Mouse (Mus musculus): ENCODE measurements around the gene Cdr2l. TPM values are rescaled to one million over a fixed set of nuclear protein-coding genes. Genes with fewer than 3 reads are reported as not detected.

The Cdr2l gene
- not detected in 4 replicates for total RNA-seq (2023; ENCODE audit: inconsistent age)

GRCm38 (mm10) chr11:115381743-115382539 lies at the start of gene Cdr2l:
Gene Cdr2l, plus strand, starts transcription at chr11:115381916.

DNA sequence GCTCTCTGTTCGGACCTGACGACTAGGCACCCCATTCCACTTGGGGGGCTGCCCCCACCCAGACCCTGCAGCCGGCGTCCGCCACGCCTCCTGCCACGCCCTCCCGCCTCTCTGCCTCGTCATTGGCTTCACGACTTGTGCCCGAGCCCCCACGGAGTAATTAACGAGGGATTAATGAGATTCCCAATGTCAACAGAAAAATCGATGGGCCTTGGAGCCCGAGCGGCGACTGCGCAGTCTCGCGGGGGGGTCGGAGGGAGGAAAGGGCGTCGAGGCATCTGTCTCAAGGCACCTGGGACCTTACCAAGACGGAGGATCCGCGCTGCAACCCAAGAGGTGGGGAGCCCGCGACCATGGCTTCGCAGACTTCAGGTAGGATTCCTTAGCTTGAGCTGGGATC lies 47.2 kb upstream of the Cdr2l start, which contains the start of gene Otop3:
Gene Otop3 (plus strand): TSS at position 201 of the 400 bp plus-strand sequence.

DNA sequence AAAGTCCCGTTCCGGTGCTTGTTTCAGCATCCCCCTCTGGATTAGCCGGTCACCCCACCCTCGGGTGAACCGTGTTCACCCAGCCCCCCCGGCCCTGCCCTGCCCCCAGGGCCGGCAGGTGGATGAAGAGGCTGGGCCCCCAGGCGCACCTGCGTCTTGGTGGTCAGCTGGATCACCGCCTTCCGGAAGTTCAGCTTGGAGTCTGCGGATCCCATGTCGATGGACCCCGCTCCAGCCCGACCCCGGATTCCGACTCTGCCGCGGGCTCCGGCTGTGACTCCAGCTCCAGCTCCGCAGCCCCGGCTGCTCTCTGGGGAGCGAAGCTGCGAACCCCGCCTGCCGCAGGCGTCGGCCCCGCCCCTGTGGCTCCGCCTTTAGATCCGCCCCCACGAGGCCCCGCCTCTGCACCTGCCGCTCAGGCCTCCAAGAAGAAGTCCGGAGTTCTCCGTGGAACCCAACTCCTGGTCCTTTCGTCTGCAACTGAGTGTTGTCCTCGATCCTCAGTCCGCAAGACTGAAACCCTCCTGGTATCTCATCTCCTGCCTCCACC lies 14.2 kb upstream of the Cdr2l start, which contains the start of gene Hid1:
Gene Hid1 (minus strand): TSS at position 362 of the 550 bp plus-strand sequence.

DNA sequence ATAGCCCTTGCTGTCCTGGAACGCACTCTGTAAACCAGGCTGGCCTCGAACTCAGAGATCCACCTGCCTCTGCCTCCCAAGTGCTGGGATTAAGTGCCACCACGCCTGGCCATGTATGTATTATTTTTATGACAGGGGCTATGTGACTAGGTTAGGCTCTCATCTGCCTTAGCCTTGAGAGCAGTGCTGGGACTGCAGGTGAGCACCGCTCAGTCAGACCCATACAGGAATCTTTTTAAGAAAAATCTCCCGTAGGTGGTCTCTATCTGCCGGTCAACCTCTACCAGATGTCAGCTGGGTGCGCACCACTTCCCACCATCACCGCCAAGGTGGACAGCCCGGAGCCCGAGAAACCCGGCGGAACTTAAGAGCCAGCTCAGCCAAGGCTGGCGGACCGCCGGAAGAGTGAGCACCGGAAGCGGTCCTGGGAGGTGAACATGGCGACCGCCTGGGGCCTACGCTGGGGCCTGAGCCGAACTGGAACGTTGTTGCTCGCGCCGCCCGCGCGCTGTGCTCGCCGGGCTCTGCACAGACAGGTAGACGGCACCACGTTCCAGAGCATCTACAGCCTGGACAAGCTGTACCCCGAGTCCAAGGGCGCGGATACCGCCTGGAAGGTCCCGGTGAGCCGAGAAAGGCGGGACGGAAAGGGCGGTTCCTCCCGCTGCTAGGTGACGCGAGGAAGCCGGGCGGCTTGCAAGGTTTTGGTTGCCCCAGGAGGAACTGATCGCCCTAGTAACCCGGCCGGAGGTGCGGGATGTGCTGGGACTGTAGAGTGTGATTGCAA lies 21.8 kb downstream of the Cdr2l start, which contains the start of gene Mrpl58:
Gene Mrpl58 (plus strand): TSS at position 415 of the 787 bp plus-strand sequence.

GRCm38 (mm10) chr11:115419531-115420237 lies 38.0 kb downstream of the Cdr2l start, which contains the start of the genes Atp5h and Kctd2:
Gene Atp5h, minus strand, starts transcription at chr11:115419962.
Gene Kctd2, plus strand, starts transcription at chr11:115420128.

DNA sequence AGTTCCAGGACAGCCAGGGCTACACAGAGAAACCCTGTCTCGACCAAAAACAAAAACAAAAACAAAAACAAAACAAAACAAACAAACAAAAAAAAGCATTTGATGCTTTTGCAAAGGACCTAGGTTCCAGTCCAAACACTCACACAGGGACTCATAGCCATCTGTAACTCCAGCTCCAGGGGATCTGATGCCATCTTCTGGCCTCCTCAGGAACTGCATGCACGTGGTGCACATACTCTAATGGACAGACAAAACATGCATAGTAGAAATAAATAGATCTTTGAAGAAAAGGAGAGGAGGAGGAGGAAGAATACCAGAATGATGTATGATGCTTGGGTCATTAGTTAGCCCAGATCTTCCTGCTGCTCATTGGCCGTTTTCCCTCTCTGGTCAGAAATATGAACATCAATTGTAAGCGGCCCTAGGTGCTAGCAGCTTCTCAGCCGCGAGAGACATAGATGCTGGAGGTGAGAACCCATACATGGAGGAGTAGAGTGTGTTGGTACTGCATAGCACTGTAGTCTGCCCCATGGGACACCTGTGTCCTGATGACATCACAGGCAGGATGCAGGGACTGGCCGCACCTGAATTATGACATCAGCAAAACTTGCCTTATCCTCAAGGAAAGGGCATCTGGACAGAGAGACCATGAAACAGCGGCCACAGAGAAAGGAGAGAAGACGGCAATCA lies 58.3 kb downstream of the Cdr2l start, which contains the start of gene Trim80:
Gene Trim80 (plus strand): TSS at position 640 of the 690 bp plus-strand sequence.

Other genes with a start within 250 kb of the Cdr2l start
- 9.7 to 14.3 TPM (median 10.3 TPM) in 4 replicates for gene Cd300lf, start 247.9 kb upstream of the Cdr2l start, total RNA-seq (2023; ENCODE audit: inconsistent age)
- gene Slc9a3r1, start 218.6 kb upstream of the Cdr2l start, total RNA-seq (2023; ENCODE audit: inconsistent age) = 73.9 to 83.7 TPM (median 79.0 TPM) in 4 replicates
- 14.8 to 19.6 TPM (median 16.6 TPM) in 4 replicates for gene Tmem104, start 194.4 kb upstream of the Cdr2l start, total RNA-seq (2023; ENCODE audit: inconsistent age)
- 15.6 to 30.2 TPM (median 19.0 TPM) in 4 replicates for gene Nat9, start 194.1 kb upstream of the Cdr2l start, total RNA-seq (2023; ENCODE audit: inconsistent age)
- not detected in 4 replicates for gene Grin2c, start 114.7 kb upstream of the Cdr2l start, total RNA-seq (2023; ENCODE audit: inconsistent age)
- 18.4 to 21.9 TPM (median 20.6 TPM) in 4 replicates for gene Fdxr, start 104.9 kb upstream of the Cdr2l start, total RNA-seq (2023; ENCODE audit: inconsistent age)
- gene Fads6, start 84.3 kb upstream of the Cdr2l start, total RNA-seq (2023; ENCODE audit: inconsistent age) = 0.19 TPM in 1 of 4 replicates, not detected in the others
- not detected in 4 replicates for gene Otop2, start 74.8 kb upstream of the Cdr2l start, total RNA-seq (2023; ENCODE audit: inconsistent age)
- gene Ush1g, start 59.9 kb upstream of the Cdr2l start, total RNA-seq (2023; ENCODE audit: inconsistent age) = not detected in 4 replicates
- gene Otop3, start 47.2 kb upstream of the Cdr2l start, total RNA-seq (2023; ENCODE audit: inconsistent age) = not detected in 4 replicates
- gene Hid1, start 14.2 kb upstream of the Cdr2l start, total RNA-seq (2023; ENCODE audit: inconsistent age) = 0.16 to 1.3 TPM (median 0.62 TPM) in 4 replicates
- gene Mrpl58, start 21.8 kb downstream of the Cdr2l start, total RNA-seq (2023; ENCODE audit: inconsistent age) = 39.5 to 75.4 TPM (median 57.2 TPM) in 4 replicates
- 182 to 204 TPM (median 189 TPM) in 4 replicates for gene Atp5h, start 38.0 kb downstream of the Cdr2l start, total RNA-seq (2023; ENCODE audit: inconsistent age)
- gene Kctd2, start 38.2 kb downstream of the Cdr2l start, total RNA-seq (2023; ENCODE audit: inconsistent age) = 29.9 to 44.8 TPM (median 39.7 TPM) in 4 replicates
- gene Trim80, start 58.6 kb downstream of the Cdr2l start, total RNA-seq (2023; ENCODE audit: inconsistent age) = not detected in 4 replicates
- gene Slc16a5, start 80.6 kb downstream of the Cdr2l start, total RNA-seq (2023; ENCODE audit: inconsistent age) = not detected in 4 replicates
- gene Armc7, start 93.8 kb downstream of the Cdr2l start, total RNA-seq (2023; ENCODE audit: inconsistent age) = 8.2 to 10.0 TPM (median 9.4 TPM) in 4 replicates
- 74.5 to 85.8 TPM (median 80.1 TPM) in 4 replicates for gene Nt5c, start 109.9 kb downstream of the Cdr2l start, total RNA-seq (2023; ENCODE audit: inconsistent age)
- 194 to 214 TPM (median 207 TPM) in 4 replicates for gene Jpt1, start 132.5 kb downstream of the Cdr2l start, total RNA-seq (2023; ENCODE audit: inconsistent age)
- 240 to 284 TPM (median 258 TPM) in 4 replicates for gene Sumo2, start 154.4 kb downstream of the Cdr2l start, total RNA-seq (2023; ENCODE audit: inconsistent age)
- 65.8 to 88.5 TPM (median 71.8 TPM) in 4 replicates for gene Nup85, start 182.5 kb downstream of the Cdr2l start, total RNA-seq (2023; ENCODE audit: inconsistent age)
- 35.4 to 37.4 TPM (median 36.9 TPM) in 4 replicates for gene Mrps7, start 222.0 kb downstream of the Cdr2l start, total RNA-seq (2023; ENCODE audit: inconsistent age)
- 84.2 to 122 TPM (median 114 TPM) in 4 replicates for gene Gga3, start 222.1 kb downstream of the Cdr2l start, total RNA-seq (2023; ENCODE audit: inconsistent age)
- gene Mif4gd, start 231.1 kb downstream of the Cdr2l start, total RNA-seq (2023; ENCODE audit: inconsistent age) = 285 to 296 TPM (median 290 TPM) in 4 replicates
- 104 to 121 TPM (median 107 TPM) in 4 replicates for gene Slc25a19, start 246.4 kb downstream of the Cdr2l start, total RNA-seq (2023; ENCODE audit: inconsistent age)